Mouse (Mus musculus): ENCODE measurements at regions not wholly inside any gene's neighbourhood (a gene's known extent, or its start where the extent isn't known, plus 50 kb on each side); places are given as distances from the start of the nearest gene placed in this dataset.

GRCm38 (mm10) chr14:24731872-24732525 is 245.1 kb downstream of the Rps24 start:
- no peak overlapping the region for H3K4me3 ChIP-seq (ENCODE audit: low read depth, low read length)
- no peak overlapping the region for H3K4me2 ChIP-seq (ENCODE audit: low read depth)
- ATAC-seq (ENCODE audit: insufficient read depth, low FRiP score, low TSS enrichment) (no peak), DNase-seq (ENCODE audit: low spot score) (no peak)
- H3K27me3 ChIP-seq (ENCODE audit: control insufficient read depth, insufficient read depth, low read length) = no peaks in the 10 kb centered on the region
- 68% methylated on average over 5 of the region's 5 CpGs for WGBS
- H3K4me1 ChIP-seq (ENCODE audit: control insufficient read depth, insufficient read depth, low read length) = no peaks in the 10 kb centered on the region
- no peak overlapping the region for H3K27ac ChIP-seq (ENCODE audit: low read depth, low read length)
- H3K9ac ChIP-seq (ENCODE audit: low read length) = no peak overlapping the region
- no peaks in the 10 kb centered on the region for H3K9me3 ChIP-seq (ENCODE audit: control insufficient read depth, low read length)
- H3K36me3 ChIP-seq (ENCODE audit: control insufficient read depth, insufficient read depth, low read length) = no peaks in the 10 kb centered on the region

GRCm38 (mm10) chr14:24733326-24733725 is 246.4 kb downstream of the Rps24 start:
- DNase-seq (ENCODE audit: low spot score) = no peak
- WGBS = 88% methylated on average over 7 of the region's 7 CpGs
- no peak for ATAC-seq (ENCODE audit: insufficient read depth, low FRiP score, low TSS enrichment)
- Histone ChIP-seq H3K27ac (ENCODE audit: low read depth, low read length) (no peak overlapping the region), H3K9me3 (ENCODE audit: control insufficient read depth, low read length) (no peaks in the 10 kb centered on the region), H3K9ac (ENCODE audit: low read length) (no peak overlapping the region), H3K4me1 (ENCODE audit: control insufficient read depth, insufficient read depth, low read length) (no peaks in the 10 kb centered on the region), H3K27me3 (ENCODE audit: control insufficient read depth, insufficient read depth, low read length) (no peaks in the 10 kb centered on the region), H3K36me3 (ENCODE audit: control insufficient read depth, insufficient read depth, low read length) (no peaks in the 10 kb centered on the region), H3K4me3 (ENCODE audit: low read depth, low read length) (no peak overlapping the region), H3K4me2 (ENCODE audit: low read depth) (no peak overlapping the region)

- Histone ChIP-seq H3K27me3 (ENCODE audit: control insufficient read depth, insufficient read depth, low read length) (no peaks in the 10 kb centered on the region), H3K9me3 (ENCODE audit: control insufficient read depth, low read length) (no peaks in the 10 kb centered on the region), H3K4me3 (ENCODE audit: low read depth, low read length) (no peak overlapping the region), H3K4me2 (ENCODE audit: low read depth) (no peak overlapping the region), H3K27ac (ENCODE audit: low read depth, low read length) (no peak overlapping the region), H3K9ac (ENCODE audit: low read length) (no peak overlapping the region), H3K36me3 (ENCODE audit: control insufficient read depth, insufficient read depth, low read length) (no peaks in the 10 kb centered on the region), H3K4me1 (ENCODE audit: control insufficient read depth, insufficient read depth, low read length) (no peaks in the 10 kb centered on the region)
- DNase-seq (ENCODE audit: low spot score) = no peak
- no peak for ATAC-seq (ENCODE audit: insufficient read depth, low FRiP score, low TSS enrichment)
Observed at GRCm38 (mm10) chr14:24738869-24739268, 251.9 kb downstream of the Rps24 start.

GRCm38 (mm10) chr14:24744451-24744850 is 257.5 kb downstream of the Rps24 start:
- 80% methylated on average over 2 of the region's 2 CpGs for WGBS
- H3K27me3 ChIP-seq (ENCODE audit: control insufficient read depth, insufficient read depth, low read length) = no peaks in the 10 kb centered on the region
- no peak overlapping the region for H3K4me3 ChIP-seq (ENCODE audit: low read depth, low read length)
- DNase-seq (ENCODE audit: low spot score) (no peak), ATAC-seq (ENCODE audit: insufficient read depth, low FRiP score, low TSS enrichment) (no peak)
- H3K4me2 ChIP-seq (ENCODE audit: low read depth) = no peak overlapping the region
- no peaks in the 10 kb centered on the region for H3K9me3 ChIP-seq (ENCODE audit: control insufficient read depth, low read length)
- no peaks in the 10 kb centered on the region for H3K4me1 ChIP-seq (ENCODE audit: control insufficient read depth, insufficient read depth, low read length)
- no peaks in the 10 kb centered on the region for H3K36me3 ChIP-seq (ENCODE audit: control insufficient read depth, insufficient read depth, low read length)
- no peak overlapping the region for H3K27ac ChIP-seq (ENCODE audit: low read depth, low read length)
- H3K9ac ChIP-seq (ENCODE audit: low read length) = no peak overlapping the region

GRCm38 (mm10) chr14:24745730-24746129 is 258.8 kb downstream of the Rps24 start:
- H3K4me1 ChIP-seq (ENCODE audit: control insufficient read depth, insufficient read depth, low read length) = no peaks in the 10 kb centered on the region
- H3K27me3 ChIP-seq (ENCODE audit: control insufficient read depth, insufficient read depth, low read length) = no peaks in the 10 kb centered on the region
- H3K9ac ChIP-seq (ENCODE audit: low read length) = no peak overlapping the region
- H3K27ac ChIP-seq (ENCODE audit: low read depth, low read length) = no peak overlapping the region
- no peak for ATAC-seq (ENCODE audit: insufficient read depth, low FRiP score, low TSS enrichment)
- DNase-seq (ENCODE audit: low spot score) = no peak
- 69% methylated on average over 3 of the region's 3 CpGs for WGBS
- H3K9me3 ChIP-seq (ENCODE audit: control insufficient read depth, low read length) = no peaks in the 10 kb centered on the region
- no peak overlapping the region for H3K4me3 ChIP-seq (ENCODE audit: low read depth, low read length)
- H3K36me3 ChIP-seq (ENCODE audit: control insufficient read depth, insufficient read depth, low read length) = no peaks in the 10 kb centered on the region
- H3K4me2 ChIP-seq (ENCODE audit: low read depth) = no peak overlapping the region

- Histone ChIP-seq H3K27ac (ENCODE audit: low read depth, low read length) (no peak overlapping the region), H3K4me2 (ENCODE audit: low read depth) (no peak overlapping the region), H3K4me1 (ENCODE audit: control insufficient read depth, insufficient read depth, low read length) (no peaks in the 10 kb centered on the region)
Observed at GRCm38 (mm10) chr14:24747471-24747795, 260.5 kb downstream of the Rps24 start.

GRCm38 (mm10) chr14:24747796-24748496 is 261.0 kb downstream of the Rps24 start:
- WGBS = 68% methylated on average over 7 of the region's 7 CpGs
- Histone ChIP-seq H3K27ac (ENCODE audit: low read depth, low read length) (no peak overlapping the region), H3K4me2 (ENCODE audit: low read depth) (no peak overlapping the region)

More at GRCm38 (mm10) chr14:24747471-24747795, 260.5 kb downstream of the Rps24 start:
- Histone ChIP-seq H3K27me3 (ENCODE audit: control insufficient read depth, insufficient read depth, low read length) (no peaks in the 10 kb centered on the region), H3K36me3 (ENCODE audit: control insufficient read depth, insufficient read depth, low read length) (no peaks in the 10 kb centered on the region), H3K9me3 (ENCODE audit: control insufficient read depth, low read length) (no peaks in the 10 kb centered on the region), H3K9ac (ENCODE audit: low read length) (no peak overlapping the region), H3K4me3 (ENCODE audit: low read depth, low read length) (no peak overlapping the region)
- DNase-seq (ENCODE audit: low spot score) (no peak), ATAC-seq (ENCODE audit: insufficient read depth, low FRiP score, low TSS enrichment) (no peak)
- WGBS = 65% methylated on average over 4 of the region's 4 CpGs

GRCm38 (mm10) chr14:24748497-24748862 is 261.6 kb downstream of the Rps24 start:
- no peak overlapping the region for H3K9ac ChIP-seq (ENCODE audit: low read length)
- H3K4me2 ChIP-seq (ENCODE audit: low read depth) = no peak overlapping the region
- no peaks in the 10 kb centered on the region for H3K9me3 ChIP-seq (ENCODE audit: control insufficient read depth, low read length)
- ATAC-seq (ENCODE audit: insufficient read depth, low FRiP score, low TSS enrichment) = no peak
- no peak for DNase-seq (ENCODE audit: low spot score)
- H3K27ac ChIP-seq (ENCODE audit: low read depth, low read length) = no peak overlapping the region
- no peak overlapping the region for H3K4me3 ChIP-seq (ENCODE audit: low read depth, low read length)
- 79% methylated on average over 2 of the region's 2 CpGs for WGBS
- no peaks in the 10 kb centered on the region for H3K4me1 ChIP-seq (ENCODE audit: control insufficient read depth, insufficient read depth, low read length)
- no peaks in the 10 kb centered on the region for H3K36me3 ChIP-seq (ENCODE audit: control insufficient read depth, insufficient read depth, low read length)
- H3K27me3 ChIP-seq (ENCODE audit: control insufficient read depth, insufficient read depth, low read length) = no peaks in the 10 kb centered on the region

More at GRCm38 (mm10) chr14:24747796-24748496, 261.0 kb downstream of the Rps24 start:
- Histone ChIP-seq H3K36me3 (ENCODE audit: control insufficient read depth, insufficient read depth, low read length) (no peaks in the 10 kb centered on the region), H3K27me3 (ENCODE audit: control insufficient read depth, insufficient read depth, low read length) (no peaks in the 10 kb centered on the region), H3K4me1 (ENCODE audit: control insufficient read depth, insufficient read depth, low read length) (no peaks in the 10 kb centered on the region), H3K4me3 (ENCODE audit: low read depth, low read length) (no peak overlapping the region), H3K9ac (ENCODE audit: low read length) (no peak overlapping the region), H3K9me3 (ENCODE audit: control insufficient read depth, low read length) (no peaks in the 10 kb centered on the region)
- ATAC-seq (ENCODE audit: insufficient read depth, low FRiP score, low TSS enrichment) (no peak), DNase-seq (ENCODE audit: low spot score) (no peak)

GRCm38 (mm10) chr14:24749313-24749712 is 262.4 kb downstream of the Rps24 start:
- H3K4me1 ChIP-seq (ENCODE audit: control insufficient read depth, insufficient read depth, low read length) = no peaks in the 10 kb centered on the region
- 83% methylated on average over 9 of the region's 9 CpGs for WGBS
- ATAC-seq (ENCODE audit: insufficient read depth, low FRiP score, low TSS enrichment) (no peak), DNase-seq (ENCODE audit: low spot score) (no peak)
- no peak overlapping the region for H3K9ac ChIP-seq (ENCODE audit: low read length)
- no peaks in the 10 kb centered on the region for H3K36me3 ChIP-seq (ENCODE audit: control insufficient read depth, insufficient read depth, low read length)
- no peaks in the 10 kb centered on the region for H3K9me3 ChIP-seq (ENCODE audit: control insufficient read depth, low read length)
- H3K27ac ChIP-seq (ENCODE audit: low read depth, low read length) = no peak overlapping the region
- no peak overlapping the region for H3K4me3 ChIP-seq (ENCODE audit: low read depth, low read length)
- H3K4me2 ChIP-seq (ENCODE audit: low read depth) = no peak overlapping the region
- no peaks in the 10 kb centered on the region for H3K27me3 ChIP-seq (ENCODE audit: control insufficient read depth, insufficient read depth, low read length)

All from neural tube, embryonic 11.5 days (tissue).